Mouse (Mus musculus) MEL (cell line): ENCODE measurements at regions not wholly inside any gene's neighbourhood (a gene's known extent, or its start where the extent isn't known, plus 50 kb on each side); places are given as distances from the start of the nearest gene placed in this dataset.

Experiments used
- POLR2A ChIP-seq, 2 experiments: IDR thresholded peaks; 2 replicates each; pipeline ENCODE4 v1.6.1; 2011 to 2012; ENCODE audit warnings: low read length in 2 of 2, mild to moderate bottlenecking in 2 of 2, control low read depth in 1 of 2, improper control_type of control experiment in 1 of 2, low read depth in 1 of 2, moderate library complexity in 1 of 2; ENCODE audit not compliant: control insufficient read depth in 1 of 2, insufficient read depth in 1 of 2, poor library complexity in 1 of 2
- POLR2AphosphoS2 ChIP-seq: IDR thresholded peaks from 2 replicates; pipeline ENCODE4 v1.6.1; 2011; ENCODE audit warnings: low read length, improper control_type of control experiment
- RAD21 ChIP-seq: IDR thresholded peaks from 2 replicates; pipeline ENCODE4 v1.6.1; 2011; ENCODE audit warnings: mild to moderate bottlenecking, low read depth, low read length, improper control_type of control experiment
- TBP ChIP-seq: IDR thresholded peaks from 2 replicates; pipeline ENCODE4 v1.8.0; 2011; ENCODE audit warnings: low read depth, low read length, improper control_type of control experiment
- TCF12 ChIP-seq: IDR thresholded peaks from 2 replicates; pipeline ENCODE4 v1.6.1; 2014; ENCODE audit warnings: low read depth, mild to moderate bottlenecking, inconsistent platforms, low read length, improper control_type of control experiment, moderate library complexity

GRCm38 (mm10) chr12:71767896-71768295, 63.0 kb upstream of the Daam1 start:
- no peak for TF ChIP-seq TCF12
- TF ChIP-seq POLR2AphosphoS2, result no peak
- TF ChIP-seq POLR2A (IDR thresholded peaks at IDR 0.05; ENCODE audit: control insufficient read depth in 1 of 2, insufficient read depth in 1 of 2, low read depth in 1 of 2, low read length in 2 of 2, poor library complexity in 1 of 2), result no peak
- TF ChIP-seq TBP, result no peak
- no peak for TF ChIP-seq RAD21
